Mouse (Mus musculus) midbrain, embryonic 13.5 days (tissue): Measurements from ENCODE around the gene Naa25. TPM values are rescaled to one million over a fixed set of nuclear protein-coding genes. Genes with fewer than 3 reads are reported as not detected.

Source experiments
- ATAC-seq: fragments of 200-750 bp; cut with Nextera tagmentation; 2 replicates; pipeline ENCODE4 v1.8.0; 2017; ENCODE audit warnings: mild to moderate bottlenecking, moderate TSS enrichment, moderate library complexity
- H3K27ac ChIP-seq: fragments of 300-500 bp; sonication (generic); 2 replicates; pipeline ENCODE4 v1.5.1; 2015; ENCODE audit warnings: inconsistent platforms, mild to moderate bottlenecking, moderate library complexity
- H3K27me3 ChIP-seq: fragments of 300-500 bp; sonication (generic); 2 replicates; pipeline ENCODE4 v1.6.1; 2015; ENCODE audit warnings: mild to moderate bottlenecking, inconsistent platforms
- H3K36me3 ChIP-seq: fragments of 300-500 bp; sonication (generic); 2 replicates; pipeline ENCODE4 v1.6.1; 2015; ENCODE audit warnings: mild to moderate bottlenecking, inconsistent platforms
- H3K4me1 ChIP-seq: fragments of 300-500 bp; sonication (generic); replicated peaks from 2 replicates; pipeline ENCODE4 v1.6.1; 2015; ENCODE audit warnings: inconsistent platforms
- H3K4me2 ChIP-seq: fragments of 300-500 bp; sonication (generic); replicated peaks from 2 replicates; pipeline ENCODE4 v1.6.1; 2015; ENCODE audit warnings: moderate library complexity, mild to moderate bottlenecking, inconsistent platforms
- H3K4me3 ChIP-seq: fragments of 300-500 bp; sonication (generic); replicated peaks from 2 replicates; pipeline ENCODE4 v1.5.1; 2015; ENCODE audit warnings: mild to moderate bottlenecking, inconsistent platforms
- H3K9ac ChIP-seq: fragments of 300-500 bp; sonication (generic); replicated peaks from 2 replicates; pipeline ENCODE4 v1.6.1; 2015; ENCODE audit warnings: mild to moderate bottlenecking, inconsistent platforms
- H3K9me3 ChIP-seq: fragments of 300-500 bp; sonication (generic); 2 replicates; pipeline ENCODE4 v1.6.1; 2016; ENCODE audit warnings: mild to moderate bottlenecking, inconsistent platforms
- WGBS: fragments of 180-500 bp; shearing (Covaris S2); methylation state at CpG from one replicate; pipeline ENCODE4 v1.1.7; 2015; 5-methylcytosine and 5-hydroxymethylcytosine counted together
- polyA plus RNA-seq: library from polyadenylated mRNA; unstranded; fragments of >200 nt; fragmentation: Nextera tagmentation; extraction: Ambion mirVana; gene quantifications from 2 replicates; pipeline ENCODE4 v1.2.1, GENCODE M21; 2015

Gene Naa25
- polyA plus RNA-seq, 1 experiment from 2014 or later = 50.7 TPM

DNA sequence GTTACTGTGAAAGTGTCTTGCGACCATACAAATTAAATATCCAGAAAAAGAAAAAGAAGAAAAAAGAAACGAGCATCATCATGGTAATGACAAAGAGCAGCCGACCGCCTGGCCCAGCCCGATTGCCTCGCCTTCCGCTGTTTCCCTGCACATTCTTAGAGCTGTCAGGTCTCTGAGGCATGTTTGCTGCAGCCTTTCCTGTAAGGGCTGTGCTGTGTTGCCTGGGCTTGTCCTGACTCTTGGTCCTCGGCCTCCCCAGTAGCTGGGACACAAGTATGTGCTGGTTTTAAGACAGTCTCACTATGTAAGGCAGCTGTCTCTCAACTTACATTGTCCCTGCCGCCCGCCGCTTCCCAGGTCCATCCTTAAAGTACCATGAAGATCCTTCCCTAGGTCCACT, 41.0 kb downstream of the Naa25 start:
- no peak for ATAC-seq
- Histone ChIP-seq H3K9ac (no peak overlapping the region), H3K4me1 (no peaks in the 10 kb centered on the region), H3K4me2 (no peak overlapping the region), H3K36me3 (peaks cover 88% of the 10 kb centered on the region), H3K27ac (no peak overlapping the region), H3K27me3 (no peaks in the 10 kb centered on the region), H3K4me3 (no peak overlapping the region), H3K9me3 (no peaks in the 10 kb centered on the region)
- WGBS = 95% methylated on average over 11 of the region's 11 CpGs

DNA sequence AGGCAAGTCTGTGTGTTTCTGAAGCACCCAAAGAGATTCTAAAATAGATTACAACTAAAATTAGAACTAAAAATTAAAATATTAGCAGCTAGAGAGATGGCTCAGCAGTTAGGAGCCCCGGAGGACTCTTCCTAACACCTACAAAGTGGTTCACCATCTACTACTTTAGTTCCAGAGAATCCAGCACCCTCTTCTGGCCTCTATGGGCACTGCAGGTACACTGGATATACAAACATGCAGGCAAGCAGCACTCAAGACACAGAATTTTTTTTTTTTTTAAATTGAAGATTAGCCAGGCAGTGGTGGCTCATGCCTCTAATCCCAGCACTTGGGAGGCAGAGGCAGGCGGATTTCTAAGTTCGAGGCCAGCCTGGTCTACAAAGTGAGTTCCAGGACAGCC, 45.8 kb downstream of the Naa25 start:
- no peak for ATAC-seq
- H3K9ac ChIP-seq = no peak overlapping the region
- no peak overlapping the region for H3K4me3 ChIP-seq
- no peaks in the 10 kb centered on the region for H3K9me3 ChIP-seq
- H3K36me3 ChIP-seq = peaks cover 86% of the 10 kb centered on the region
- no peaks in the 10 kb centered on the region for H3K27me3 ChIP-seq
- H3K4me1 ChIP-seq = no peaks in the 10 kb centered on the region
- no peak overlapping the region for H3K4me2 ChIP-seq
- 92% methylated on average over 3 of the region's 3 CpGs for WGBS
- no peak overlapping the region for H3K27ac ChIP-seq

DNA sequence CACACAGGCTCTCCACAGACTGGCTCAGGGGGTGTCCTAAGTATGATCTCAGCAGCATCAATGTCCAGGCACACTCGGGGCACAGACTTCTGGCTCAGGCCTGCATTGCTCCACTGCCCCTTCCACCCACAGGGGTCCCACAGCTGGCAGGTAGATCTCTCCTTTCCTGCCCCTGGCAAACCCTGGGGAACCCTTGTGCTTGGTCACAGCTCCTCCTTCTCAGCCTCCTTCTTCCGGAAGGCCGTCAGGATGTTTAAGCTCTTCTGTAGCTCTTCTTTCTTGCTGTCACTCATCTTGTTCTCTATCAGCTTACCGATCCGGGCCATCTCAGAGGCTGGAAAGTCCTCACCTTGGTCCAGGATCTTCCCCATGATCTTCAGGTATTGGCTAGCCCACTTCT, 47.1 kb downstream of the Naa25 start:
- Histone ChIP-seq H3K9ac (no peak overlapping the region), H3K36me3 (peaks cover 86% of the 10 kb centered on the region), H3K4me2 (no peak overlapping the region), H3K27me3 (no peaks in the 10 kb centered on the region), H3K4me1 (peaks cover 6% of the 10 kb centered on the region), H3K27ac (no peak overlapping the region), H3K4me3 (no peak overlapping the region), H3K9me3 (no peaks in the 10 kb centered on the region)
- ATAC-seq = no peak
- WGBS = 96% methylated on average over 5 of the region's 5 CpGs

DNA sequence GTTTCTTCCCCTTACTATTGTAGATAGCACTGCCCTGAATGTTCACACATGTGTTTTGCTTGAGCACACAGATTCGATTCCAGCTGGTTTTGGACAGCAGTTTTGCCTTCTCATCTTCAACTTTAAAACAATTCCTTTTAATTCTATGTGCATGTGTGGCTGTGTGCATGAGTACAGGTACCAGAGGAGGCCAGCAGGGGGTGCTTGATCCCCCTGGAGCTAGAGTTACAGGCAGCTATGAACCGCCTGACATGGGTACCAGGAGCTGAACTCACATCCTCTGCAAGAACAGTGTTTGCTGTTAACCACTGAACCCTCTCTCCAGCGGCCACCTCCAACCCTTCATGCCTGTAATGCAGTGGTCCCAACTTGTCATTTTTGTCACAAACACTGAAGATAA, 50.7 kb downstream of the Naa25 start:
- Histone ChIP-seq H3K27me3 (no peaks in the 10 kb centered on the region), H3K4me1 (peaks cover 29% of the 10 kb centered on the region), H3K9ac (no peak overlapping the region), H3K4me2 (no peak overlapping the region), H3K27ac (no peak overlapping the region), H3K4me3 (no peak overlapping the region), H3K36me3 (peaks cover 60% of the 10 kb centered on the region), H3K9me3 (no peaks in the 10 kb centered on the region)
- WGBS = 95% methylated on average over 3 of the region's 3 CpGs
- no peak for ATAC-seq

DNA sequence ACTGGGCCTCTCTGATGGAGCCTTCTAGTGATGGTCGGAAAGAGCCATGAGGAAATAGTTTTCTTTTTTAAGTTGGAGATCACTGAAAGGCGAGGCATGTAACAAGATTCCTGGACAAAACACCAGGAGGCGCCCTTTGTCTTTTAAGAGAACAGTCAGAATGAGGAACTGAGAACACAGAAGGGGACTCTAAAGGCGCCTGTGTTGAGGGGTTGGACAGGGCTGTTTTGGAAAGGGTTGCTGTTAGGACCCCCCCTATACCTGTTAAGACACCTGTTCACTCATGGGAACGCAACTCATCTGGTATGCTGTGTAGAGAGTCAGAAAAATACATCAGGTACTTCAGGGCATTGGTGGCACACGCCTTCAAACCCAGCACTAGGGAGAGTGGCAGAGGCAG, 52.2 kb downstream of the Naa25 start:
- Histone ChIP-seq H3K9ac (no peak overlapping the region), H3K27ac (no peak overlapping the region), H3K27me3 (no peaks in the 10 kb centered on the region), H3K9me3 (no peaks in the 10 kb centered on the region), H3K4me2 (no peak overlapping the region), H3K4me1 (peaks cover 32% of the 10 kb centered on the region), H3K36me3 (peaks cover 45% of the 10 kb centered on the region), H3K4me3 (0 out of 2 replicates have a peak overlapping the region, but pooled peaks have one; percentile 6)
- WGBS = 65% methylated on average over 6 of the region's 6 CpGs
- no peak for ATAC-seq

DNA sequence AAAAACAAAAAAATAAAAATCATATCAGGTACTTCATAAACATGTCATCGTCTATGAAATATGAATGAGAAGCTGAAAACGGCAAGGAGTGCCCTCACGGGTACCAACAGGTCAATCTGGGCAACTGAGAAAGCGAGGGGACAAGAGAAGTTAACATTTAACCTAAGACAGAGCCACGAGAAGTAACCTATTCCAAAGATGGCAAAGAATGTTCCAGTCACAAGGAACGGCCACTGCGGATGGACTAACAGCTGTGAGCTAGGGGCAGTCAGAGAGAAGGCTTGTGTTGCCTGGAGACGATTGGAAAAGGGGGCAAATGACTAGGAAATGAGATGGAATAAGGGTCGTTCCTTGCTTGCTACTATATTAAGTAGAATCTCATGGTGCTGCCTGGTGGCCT, 52.7 kb downstream of the Naa25 start:
- WGBS = 84% methylated on average over 9 of the region's 9 CpGs
- Histone ChIP-seq H3K9me3 (no peaks in the 10 kb centered on the region), H3K4me3 (peak overlapping the region; percentile 76), H3K27ac (no peak overlapping the region), H3K9ac (peak overlapping the region; percentile 24), H3K27me3 (no peaks in the 10 kb centered on the region), H3K4me1 (peaks cover 32% of the 10 kb centered on the region), H3K4me2 (peak overlapping the region; percentile 66), H3K36me3 (peaks cover 40% of the 10 kb centered on the region)
- ATAC-seq = no peak

DNA sequence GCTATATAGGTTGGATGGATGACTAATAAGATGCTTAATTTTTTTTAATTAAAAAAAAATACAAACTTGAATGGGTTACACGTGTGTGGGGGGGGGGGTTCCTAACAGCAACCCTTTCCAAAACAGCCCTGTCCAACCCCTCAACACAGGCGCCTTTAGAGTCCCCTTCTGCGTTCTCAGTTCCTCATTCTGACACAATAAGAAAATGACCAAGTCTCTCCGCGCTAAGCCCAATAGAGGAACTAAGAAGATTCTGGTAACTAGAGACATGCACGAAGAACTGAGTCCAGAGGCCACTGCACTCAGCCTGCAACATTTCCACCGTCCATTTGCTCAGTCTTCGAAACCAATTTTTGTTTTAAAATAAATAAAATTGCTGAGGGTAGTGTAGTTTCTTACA, 53.5 kb downstream of the Naa25 start:
- Histone ChIP-seq H3K4me3 (peak overlapping the region; percentile 76), H3K9ac (peak overlapping the region; percentile 88), H3K27ac (peak overlapping the region; percentile 93), H3K4me2 (peak overlapping the region; percentile 66), H3K9me3 (no peaks in the 10 kb centered on the region), H3K4me1 (peaks cover 32% of the 10 kb centered on the region), H3K27me3 (no peaks in the 10 kb centered on the region), H3K36me3 (peaks cover 33% of the 10 kb centered on the region)
- 26% methylated on average over 8 of the region's 8 CpGs for WGBS
- no peak for ATAC-seq

DNA sequence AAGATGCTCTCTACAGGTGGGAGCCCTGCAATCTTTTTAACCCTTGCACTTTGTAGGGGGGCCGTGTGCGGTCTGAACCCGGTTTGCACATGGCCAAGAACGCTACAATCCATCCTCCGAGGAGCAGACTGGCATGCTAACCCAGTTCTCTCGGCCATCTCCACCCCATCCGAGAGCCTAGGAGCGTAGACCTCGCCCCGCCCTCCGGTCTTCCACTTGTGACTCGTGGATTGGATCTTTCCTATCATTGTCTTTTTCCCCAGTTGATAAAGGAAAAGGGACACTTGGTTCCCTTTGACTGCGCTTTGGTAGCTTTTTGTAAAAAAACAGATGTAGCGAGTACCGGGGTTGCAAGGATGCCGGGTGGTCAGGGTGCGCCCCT, 53.9 kb downstream of the Naa25 start, which contains the start of gene Tmem116:
Tmem116 (plus strand) TSS at position 250 of the 382 bp plus-strand sequence.
- H3K36me3 ChIP-seq = peaks cover 28% of the 10 kb centered on the region
- peak within 1 kb of the TSS; percentile 85 for H3K4me2 ChIP-seq
- no peaks in the 10 kb centered on the region for H3K9me3 ChIP-seq
- H3K9ac ChIP-seq = peak within 1 kb of the TSS; percentile 93
- H3K27ac ChIP-seq = peak within 1 kb of the TSS; percentile 94
- peak; percentile 31 for ATAC-seq
- WGBS = 0% methylated on average over 17 of the region's 17 CpGs
- peak within 1 kb of the TSS; percentile 76 for H3K4me3 ChIP-seq
- H3K4me1 ChIP-seq = peaks cover 32% of the 10 kb centered on the region
- no peaks in the 10 kb centered on the region for H3K27me3 ChIP-seq

DNA sequence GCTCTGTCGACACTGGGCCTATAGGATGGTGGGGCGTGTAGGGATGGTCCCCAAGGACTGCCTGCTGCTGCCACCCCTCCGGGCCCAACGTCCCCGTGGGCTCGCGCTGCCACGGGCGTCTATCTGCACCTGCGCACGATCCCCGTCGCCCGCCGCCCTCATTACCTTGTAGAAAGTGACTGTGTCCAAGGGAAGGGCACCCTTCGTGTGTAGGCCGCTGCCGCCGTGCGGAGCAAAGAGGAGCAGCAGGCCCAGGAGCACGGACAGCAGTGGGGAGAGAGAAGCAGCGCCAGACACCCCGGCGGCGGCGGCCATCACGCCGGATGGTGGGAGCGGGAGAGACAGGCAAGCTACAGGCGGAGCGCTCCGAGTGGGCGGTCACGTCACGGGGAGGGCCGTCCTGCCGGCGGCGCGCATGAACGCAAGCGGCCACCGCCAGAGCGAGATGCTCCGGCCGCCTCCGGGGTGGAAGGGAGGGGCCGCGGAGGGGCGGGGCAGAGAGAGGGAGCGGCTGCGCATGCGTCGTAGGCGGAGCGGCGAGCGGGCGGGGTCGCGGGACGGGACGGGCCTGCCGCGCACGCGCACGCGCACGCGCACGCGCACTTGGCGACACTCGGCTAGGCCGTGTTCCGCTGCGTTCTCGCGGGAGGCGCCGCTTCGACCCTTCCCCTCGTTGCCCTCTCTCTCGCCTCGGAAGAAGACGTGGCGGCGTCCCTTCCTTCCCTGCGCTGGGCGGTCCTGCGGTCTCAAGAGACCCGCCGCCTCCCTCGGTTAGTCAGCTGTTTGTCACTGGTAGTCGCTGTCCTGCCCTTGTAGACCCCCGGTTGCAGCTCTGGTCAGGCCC, 54.5 kb downstream of the Naa25 start, which contains the start of gene Erp29:
Erp29 (minus strand) TSS at position 481 of the 844 bp plus-strand sequence.
- peak within 1 kb of the TSS; percentile 85 for H3K4me2 ChIP-seq
- no peaks in the 10 kb centered on the region for H3K9me3 ChIP-seq
- H3K36me3 ChIP-seq = peaks cover 22% of the 10 kb centered on the region
- H3K4me1 ChIP-seq = peaks cover 32% of the 10 kb centered on the region
- peak within 1 kb of the TSS; percentile 94 for H3K27ac ChIP-seq
- under 1% methylated on average over 86 of the region's 97 CpGs for WGBS
- peak within 1 kb of the TSS; percentile 76 for H3K4me3 ChIP-seq
- H3K9ac ChIP-seq = peak within 1 kb of the TSS; percentile 93
- no peaks in the 10 kb centered on the region for H3K27me3 ChIP-seq
- ATAC-seq = peak; percentile 93

DNA sequence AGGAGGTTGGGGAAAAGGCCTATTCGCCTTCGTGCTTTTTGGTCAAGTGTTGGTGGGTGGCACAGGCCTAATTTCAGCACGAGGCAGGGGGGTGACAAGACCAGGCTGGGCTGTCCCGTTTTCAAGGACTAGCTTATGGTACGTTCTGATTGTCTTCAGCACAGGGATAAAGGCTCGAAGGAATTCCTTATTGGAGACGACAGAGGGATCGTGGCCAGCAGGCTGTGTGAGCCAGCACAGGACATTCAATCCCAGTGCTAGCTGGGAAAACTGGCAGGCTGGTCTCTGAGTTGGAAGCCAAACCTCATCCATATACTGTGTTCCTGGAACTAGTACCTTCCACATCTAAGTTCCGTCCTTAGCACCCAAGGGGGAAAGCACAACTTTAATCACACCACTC, 55.2 kb downstream of the Naa25 start:
- H3K4me2 ChIP-seq = peak overlapping the region; percentile 85
- H3K4me3 ChIP-seq = peak overlapping the region; percentile 76
- WGBS = 6% methylated on average over 9 of the region's 9 CpGs
- ATAC-seq = no peak; the same call in 1 of the 2 replicates
- H3K4me1 ChIP-seq = peaks cover 32% of the 10 kb centered on the region
- peaks cover 19% of the 10 kb centered on the region for H3K36me3 ChIP-seq
- peak overlapping the region; percentile 94 for H3K27ac ChIP-seq
- peak overlapping the region; percentile 93 for H3K9ac ChIP-seq
- H3K9me3 ChIP-seq = no peaks in the 10 kb centered on the region
- no peaks in the 10 kb centered on the region for H3K27me3 ChIP-seq

DNA sequence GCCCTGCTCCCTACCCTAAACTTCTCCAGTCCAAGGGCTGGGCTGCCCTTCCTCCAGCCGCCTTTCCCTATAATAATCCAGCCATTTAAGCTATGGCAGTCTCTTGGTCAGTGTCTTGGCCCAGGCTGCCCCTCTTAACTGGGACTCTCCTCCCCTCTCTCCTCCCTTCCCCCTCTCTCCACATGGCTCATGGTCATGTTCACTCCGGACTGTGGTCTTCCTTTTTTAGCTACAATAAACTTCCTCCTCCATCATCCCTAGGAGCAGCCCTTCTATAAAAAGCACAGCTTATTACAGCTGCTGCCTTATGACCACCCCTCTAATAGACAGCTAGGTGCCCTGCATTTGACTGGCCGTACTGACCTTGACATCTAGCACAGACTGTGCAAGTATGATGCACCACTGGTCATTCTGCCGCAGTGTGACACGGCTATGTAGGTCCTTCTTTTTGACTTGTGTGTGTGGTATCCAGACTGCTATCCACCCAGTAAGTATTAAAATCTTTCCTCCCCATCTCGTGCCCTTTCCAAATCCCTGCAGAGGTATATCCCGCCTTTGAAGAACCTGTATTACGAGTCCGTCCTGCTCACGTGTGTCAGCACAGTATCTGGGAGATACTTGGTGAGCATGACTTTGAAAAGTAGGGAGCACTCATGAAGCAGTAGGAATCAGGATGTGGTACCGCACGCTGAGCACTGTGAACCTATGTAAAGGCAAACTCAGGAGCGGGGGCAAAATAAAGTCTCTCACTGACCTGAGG, 56.2 kb downstream of the Naa25 start:
- no peak for ATAC-seq
- Histone ChIP-seq H3K4me3 (no peak overlapping the region), H3K9ac (peak overlapping the region; percentile 93; the same call in 1 of the 2 replicates), H3K4me1 (peaks cover 32% of the 10 kb centered on the region), H3K9me3 (no peaks in the 10 kb centered on the region), H3K36me3 (peaks cover 10% of the 10 kb centered on the region), H3K27me3 (no peaks in the 10 kb centered on the region), H3K27ac (no peak overlapping the region), H3K4me2 (peak overlapping the region; percentile 85; the same call in 1 of the 2 replicates)
- WGBS = 94% methylated on average over 13 of the region's 13 CpGs

DNA sequence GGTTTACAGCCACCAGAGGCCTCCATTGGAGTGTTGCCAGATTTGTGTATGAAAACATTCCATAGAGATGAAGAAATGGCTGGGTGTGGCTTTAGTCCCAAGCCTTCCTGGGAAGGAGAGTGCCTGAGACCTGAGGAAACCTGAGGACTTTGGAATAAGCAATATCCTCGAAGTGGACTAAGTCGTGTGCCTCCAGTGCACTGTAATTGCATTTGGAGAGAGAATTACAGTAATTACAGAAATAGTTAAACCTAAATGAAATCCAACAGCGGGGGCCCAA, 56.7 kb downstream of the Naa25 start:
- WGBS = 90% methylated on average over 3 of the region's 3 CpGs
- H3K27me3 ChIP-seq = no peaks in the 10 kb centered on the region
- no peaks in the 10 kb centered on the region for H3K9me3 ChIP-seq
- H3K4me2 ChIP-seq = no peak overlapping the region
- peaks cover 30% of the 10 kb centered on the region for H3K4me1 ChIP-seq
- H3K36me3 ChIP-seq = peaks cover 5% of the 10 kb centered on the region
- no peak overlapping the region for H3K27ac ChIP-seq
- no peak for ATAC-seq
- H3K4me3 ChIP-seq = no peak overlapping the region
- H3K9ac ChIP-seq = no peak overlapping the region
